Mouse (Mus musculus) spleen, postnatal 36 days (tissue): ENCODE measurements around the gene Mfap1a.
"Not testable (repeated sequence)": the region's sequence is repeated elsewhere in the genome, so short reads cannot be mapped to it uniquely, and the experiment has no call there.

Source experiments
- DNase-seq, 2 experiments: peaks; one replicate each; pipeline ENCODE4 v3.0.0; 2022; ENCODE audit warnings: low spot score in 2 of 2, mixed read lengths in 1 of 2

Mfap1a gene

DNA sequence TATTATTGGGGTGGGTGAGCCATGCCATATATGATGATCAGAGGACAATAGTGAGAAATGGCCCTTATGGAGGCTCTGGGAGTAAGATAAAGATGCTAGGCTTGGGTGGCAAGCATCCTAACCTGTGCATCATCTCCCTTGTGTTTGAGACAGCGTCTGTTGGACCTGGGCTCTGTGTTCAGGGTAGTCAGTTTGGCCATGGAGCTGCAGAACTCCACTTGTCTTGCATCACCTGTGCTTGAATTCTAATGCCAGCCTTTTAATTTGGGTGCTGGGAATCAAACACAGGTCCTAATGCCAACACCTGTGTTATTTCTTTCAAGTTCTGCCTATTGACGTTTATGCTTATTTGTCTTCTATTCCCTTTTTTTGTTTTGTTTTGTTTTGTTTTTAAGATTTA lies 31.2 kb downstream of the Mfap1a start:
- DNase-seq, result not testable (repeated sequence)

DNA sequence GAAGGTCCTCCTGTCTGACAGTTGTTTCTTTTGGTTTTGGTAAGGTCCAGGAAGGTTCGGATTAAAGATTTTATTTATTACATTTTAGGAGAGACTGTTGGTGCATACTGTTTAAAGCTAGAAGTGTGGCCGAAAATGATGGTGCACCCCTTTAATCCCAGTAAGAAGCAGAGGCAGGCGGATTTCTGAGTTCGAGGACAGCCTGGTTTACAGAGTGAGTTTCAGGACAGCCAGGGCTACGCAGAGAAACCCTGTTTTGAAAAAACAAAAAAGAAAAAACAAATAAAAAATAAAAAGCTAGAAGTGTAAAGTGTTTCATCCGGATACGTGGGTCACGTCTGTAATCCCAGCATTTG lies 32.3 kb downstream of the Mfap1a start:
- no peak for DNase-seq

DNA sequence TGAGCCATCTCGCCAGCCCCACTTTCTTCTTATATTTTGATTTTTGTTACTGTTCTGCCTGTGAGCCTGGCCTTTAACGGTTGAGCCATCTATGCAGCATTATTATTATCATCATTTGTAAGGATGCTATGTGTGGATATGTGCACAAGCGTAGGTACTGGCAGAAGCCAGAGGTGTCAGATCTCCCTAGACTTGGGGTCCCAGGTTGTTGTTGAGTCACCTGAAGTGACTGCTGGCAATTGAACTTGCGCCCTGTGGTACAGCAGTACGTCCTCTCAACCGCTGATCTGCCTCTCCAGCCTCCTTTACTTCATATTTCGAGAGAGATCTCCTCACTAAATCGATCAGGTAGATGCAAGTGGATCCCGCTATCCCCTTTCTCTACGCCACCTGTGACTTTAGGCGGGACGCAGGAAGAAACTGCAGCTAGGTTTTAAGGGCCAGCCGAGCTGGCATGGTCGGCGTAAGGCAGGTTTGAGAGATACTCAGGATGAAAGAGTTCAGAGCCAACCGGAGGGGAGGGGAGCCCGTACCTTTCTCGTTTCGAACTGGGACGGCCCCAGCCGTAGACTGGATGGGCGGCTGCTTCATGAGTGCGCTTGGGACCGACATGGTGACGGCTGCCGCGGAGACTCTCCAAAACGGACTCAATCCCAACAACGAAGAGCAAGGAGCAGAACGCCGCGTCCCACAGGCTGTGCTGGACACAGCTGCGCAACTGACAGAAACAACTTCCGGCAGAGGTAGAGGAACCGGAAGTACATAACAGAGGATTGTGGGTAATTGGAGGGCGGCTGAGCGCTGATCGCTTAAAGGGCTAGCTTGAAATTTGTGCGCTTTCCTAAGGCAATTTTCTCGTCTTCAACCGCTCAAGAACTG lies 32.9 kb downstream of the Mfap1a start, which contains the start of gene Mfap1b:
Gene Mfap1b (minus strand): TSS at position 767 of the 879 bp plus-strand sequence.
- DNase-seq, result peak; percentile 80 to 83

DNA sequence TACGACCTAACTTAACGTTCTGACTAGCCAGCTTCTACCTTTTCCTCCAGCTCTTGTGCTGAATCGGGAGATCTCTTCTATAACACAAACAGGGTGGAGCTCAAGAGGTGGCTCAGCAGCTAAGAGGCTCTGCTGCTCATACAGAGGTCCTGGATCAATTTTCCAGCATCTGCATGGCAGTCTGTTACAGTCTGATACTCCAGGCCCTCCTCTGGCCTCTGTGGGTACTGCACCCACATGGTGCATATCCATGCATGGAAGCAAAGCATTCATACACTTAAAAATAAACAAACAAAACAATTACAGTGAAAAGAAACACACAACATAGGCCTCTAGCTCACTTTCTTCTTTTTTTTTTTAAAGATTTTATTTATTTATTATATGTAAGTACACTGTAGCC lies 33.7 kb downstream of the Mfap1a start:
- not testable (repeated sequence) for DNase-seq

- not testable (repeated sequence) for DNase-seq
These were observed 37.5 kb downstream of the Mfap1a start for GRCm38 (mm10) chr2:121468982-121469381.

- no peak for DNase-seq
These were observed 46.4 kb downstream of the Mfap1a start for GRCm38 (mm10) chr2:121460071-121460470.

GRCm38 (mm10) chr2:121456692-121457642 lies 49.5 kb downstream of the Mfap1a start, which contains the start of gene Serinc4:
Serinc4 (minus strand) TSS chr2:121456781.
- DNase-seq, result peak; percentile 92 to 93

GRCm38 (mm10) chr2:121455534-121455933 lies 50.9 kb downstream of the Mfap1a start:
- no peak for DNase-seq

- DNase-seq, result no peak
These were observed 52.5 kb downstream of the Mfap1a start for GRCm38 (mm10) chr2:121453917-121454316.

- DNase-seq, result no peak
These were observed 53.5 kb downstream of the Mfap1a start, which contains the start of gene Hypk for GRCm38 (mm10) chr2:121452990-121453389. Hypk (plus strand) TSS chr2:121453290.

- DNase-seq, result no peak
These were observed 54.1 kb downstream of the Mfap1a start for GRCm38 (mm10) chr2:121452361-121452760.

DNA sequence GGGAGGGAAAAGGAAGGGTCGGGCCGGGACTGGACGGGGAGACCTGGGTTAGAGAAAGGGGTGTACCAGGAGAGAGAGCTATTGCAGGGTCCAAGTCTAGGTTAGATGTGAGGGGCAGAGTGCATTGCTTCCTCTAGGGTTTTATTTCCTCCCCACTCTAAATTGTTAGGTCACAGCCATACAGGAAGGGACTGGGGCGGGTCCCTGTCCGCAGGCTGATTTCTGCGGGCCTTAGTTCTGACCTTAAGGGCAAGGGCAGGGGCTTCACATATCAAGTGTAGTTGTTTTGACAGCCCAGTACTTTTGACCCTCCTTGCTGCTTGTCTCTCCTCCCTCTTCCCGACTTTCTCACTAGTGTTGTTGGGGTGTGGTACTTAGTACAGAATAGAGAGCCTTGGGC lies 56.4 kb downstream of the Mfap1a start:
- DNase-seq, result peak; percentile 19 to 38

GRCm38 (mm10) chr2:121449545-121450011 lies 56.9 kb downstream of the Mfap1a start:
- no peak for DNase-seq

DNA sequence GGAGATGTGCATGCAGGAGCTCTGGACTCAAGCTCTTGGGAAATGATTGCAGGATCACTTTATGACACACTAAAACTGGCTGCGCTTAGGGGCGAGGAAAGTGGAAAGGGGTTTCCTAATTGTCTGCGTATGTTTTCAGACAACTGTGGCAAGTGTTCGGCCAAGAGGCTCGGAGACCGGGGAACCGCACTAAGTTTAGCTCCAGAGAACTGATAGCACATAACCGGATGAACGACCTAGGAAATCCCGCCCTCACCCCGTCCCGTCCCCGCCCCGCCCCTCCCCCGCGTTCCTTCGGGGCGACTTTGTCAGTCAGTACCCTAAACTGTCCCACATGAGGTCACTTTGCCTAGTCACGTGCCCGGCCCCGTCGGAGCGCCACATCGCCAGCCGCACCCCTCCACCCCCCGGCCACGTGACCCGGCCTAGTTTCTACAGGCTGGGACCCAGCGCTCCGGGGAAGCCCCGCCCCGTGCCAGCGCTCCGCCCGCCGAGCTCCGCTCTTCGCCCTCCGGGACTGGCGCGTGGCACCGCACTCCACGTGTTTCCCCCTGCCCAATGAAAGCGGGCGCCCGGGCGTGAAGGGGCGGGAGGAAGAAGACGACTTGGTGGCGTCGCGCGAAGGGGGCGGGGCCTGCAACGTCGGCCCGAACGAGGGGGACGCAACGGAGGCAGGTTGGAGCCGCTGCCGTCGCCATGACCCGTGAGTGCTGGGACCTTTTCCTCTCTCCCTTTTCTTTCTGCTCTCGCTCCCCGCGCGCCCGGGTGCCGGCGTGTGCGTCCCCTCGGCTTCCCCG lies 57.5 kb downstream of the Mfap1a start, which contains the start of gene Serf2:
Gene Serf2 (plus strand): TSS at position 457 of the 797 bp plus-strand sequence.
- DNase-seq, result peak; percentile 100

DNA sequence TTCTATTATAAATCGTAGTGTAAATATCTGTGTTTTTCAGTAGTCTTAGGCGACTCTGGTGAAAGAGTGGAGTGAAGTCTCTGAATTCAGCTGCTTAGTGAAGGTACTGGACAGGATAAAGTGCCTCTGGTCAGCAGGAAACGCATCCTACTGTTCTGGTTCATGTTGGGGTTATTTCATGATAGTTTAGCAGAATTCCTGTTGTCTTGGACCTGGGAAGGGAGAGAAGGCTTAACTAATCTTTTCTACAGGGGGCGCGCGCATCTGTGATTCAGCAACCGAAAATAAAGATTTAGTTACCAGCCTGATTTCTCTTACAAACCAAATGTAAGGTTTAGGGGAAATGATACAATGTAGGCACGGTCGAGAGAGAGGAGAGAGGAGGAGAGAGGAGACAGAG lies 58.3 kb downstream of the Mfap1a start:
- peak; percentile 32 to 54 for DNase-seq

GRCm38 (mm10) chr2:121447006-121447405 lies 59.5 kb downstream of the Mfap1a start:
- DNase-seq, result no peak

- no peak for DNase-seq
These were observed 60.0 kb downstream of the Mfap1a start for GRCm38 (mm10) chr2:121446506-121446905.

DNA sequence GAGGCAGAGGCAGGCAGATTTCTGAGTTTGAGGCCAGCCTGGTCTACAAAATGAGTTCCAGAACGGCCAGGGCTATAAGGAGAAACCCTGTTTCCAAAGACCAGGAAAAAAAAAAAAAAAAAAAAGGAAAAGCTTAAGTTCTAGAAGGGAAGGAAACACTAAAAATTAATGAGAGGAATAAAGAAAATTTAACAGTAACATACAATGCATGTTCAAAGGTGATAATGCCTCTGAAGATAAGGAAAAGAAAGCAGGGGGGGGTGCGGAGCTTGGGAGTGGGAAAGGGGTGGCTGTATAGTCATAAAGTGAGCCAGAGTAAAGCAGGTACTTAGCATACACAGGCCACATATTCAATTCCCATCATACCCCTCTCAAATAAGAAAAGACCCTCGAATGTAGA lies 61.3 kb downstream of the Mfap1a start:
- DNase-seq, result no peak

- DNase-seq, result no peak
These were observed 62.3 kb downstream of the Mfap1a start, which contains the start of gene Ell3 for GRCm38 (mm10) chr2:121444178-121444577. Ell3 (minus strand) TSS chr2:121444278.

DNA sequence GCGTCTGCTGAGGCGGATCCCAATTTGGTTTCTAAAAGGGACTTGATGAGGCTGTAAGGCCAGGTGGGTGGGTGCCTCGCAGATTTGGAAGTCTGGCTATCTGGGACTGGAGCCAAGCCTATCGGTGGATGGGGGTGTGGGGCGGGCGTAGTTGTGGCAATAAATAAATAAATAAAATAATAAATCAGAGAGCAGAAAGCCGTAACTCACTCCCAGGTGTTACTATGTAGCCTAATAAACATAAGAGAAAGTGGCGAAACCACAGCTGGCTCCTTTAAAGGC lies 63.5 kb downstream of the Mfap1a start:
- DNase-seq, result no peak
